Mouse (Mus musculus): ENCODE data around the gene Usp43. TPM values are rescaled to one million over a fixed set of nuclear protein-coding genes. Genes with fewer than 3 reads are reported as not detected.
A peak's percentile ranks its signal among the peaks of the same experiment; 100 is the strongest.

Gene Usp43
- polyA plus RNA-seq, 1 experiment, result 3.5 TPM

DNA sequence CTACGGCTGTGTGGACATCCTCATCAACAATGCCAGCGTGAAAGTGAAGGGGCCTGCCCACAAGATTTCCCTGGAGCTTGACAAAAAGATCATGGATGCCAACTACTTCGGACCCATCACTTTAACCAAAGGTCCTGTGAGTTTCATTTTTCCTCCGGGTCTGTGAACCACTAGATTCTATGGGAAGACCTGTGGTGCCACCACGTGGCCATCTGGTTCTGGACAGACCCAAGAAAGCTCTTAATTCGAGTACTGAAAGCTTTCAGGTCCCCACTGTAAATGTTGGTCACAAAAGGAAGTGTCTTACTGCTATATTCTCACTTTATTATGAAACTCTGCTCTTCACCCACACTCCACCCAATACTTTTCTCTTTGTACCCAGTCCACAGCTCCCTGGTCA is 110.4 kb downstream of the Usp43 start:
- TF ChIP-seq CEBPB (IDR thresholded peaks at IDR 0.05; ENCODE audit: insufficient read depth, poor library complexity, severe bottlenecking) (no peak), POLR2A (IDR thresholded peaks at IDR 0.05; ENCODE audit: insufficient read length, low read depth) (no peak), TCF12 (IDR thresholded peaks at IDR 0.05; ENCODE audit: insufficient read depth, poor library complexity, severe bottlenecking) (no peak), TCF3 (IDR thresholded peaks at IDR 0.05; ENCODE audit: insufficient read length, low read depth) (no peak), MAX (IDR thresholded peaks at IDR 0.05; ENCODE audit: low read depth) (no peak), SRF (IDR thresholded peaks at IDR 0.05; ENCODE audit: control insufficient read depth, insufficient read length, low read depth) (no peak), POLR2AphosphoS2 (IDR thresholded peaks at IDR 0.05; ENCODE audit: insufficient read length, low read depth) (no peak), MYOD1 (IDR thresholded peaks at IDR 0.05; ENCODE audit: control insufficient read depth in 1 of 3, insufficient read length in 2 of 3, low read depth in 2 of 3) (no peak), E2F4 (IDR thresholded peaks at IDR 0.05; ENCODE audit: insufficient read depth) (no peak), MYOG (IDR thresholded peaks at IDR 0.05; ENCODE audit: control insufficient read depth in 1 of 3, insufficient read depth in 1 of 3, insufficient read length in 2 of 3, low read depth in 2 of 3) (no peak), REST (IDR thresholded peaks at IDR 0.05; ENCODE audit: insufficient read depth, insufficient read length) (no peak), USF1 (IDR thresholded peaks at IDR 0.05; ENCODE audit: low read depth) (no peak)
- no peak overlapping the region for H3K4me2 ChIP-seq (ENCODE audit: low read depth)
- H3ac ChIP-seq (ENCODE audit: control insufficient read depth, insufficient read length), result no peak overlapping the region
- peaks cover 11% of the 10 kb centered on the region for H3K27me3 ChIP-seq (ENCODE audit: control insufficient read depth, insufficient read depth, insufficient read length)
- no peaks in the 10 kb centered on the region for H3K79me2 ChIP-seq (ENCODE audit: control insufficient read depth, insufficient read depth)
- H3K36me3 ChIP-seq (ENCODE audit: control insufficient read depth, insufficient read depth), result no peaks in the 10 kb centered on the region
- H3K4me3 ChIP-seq, result no peak overlapping the region

DNA sequence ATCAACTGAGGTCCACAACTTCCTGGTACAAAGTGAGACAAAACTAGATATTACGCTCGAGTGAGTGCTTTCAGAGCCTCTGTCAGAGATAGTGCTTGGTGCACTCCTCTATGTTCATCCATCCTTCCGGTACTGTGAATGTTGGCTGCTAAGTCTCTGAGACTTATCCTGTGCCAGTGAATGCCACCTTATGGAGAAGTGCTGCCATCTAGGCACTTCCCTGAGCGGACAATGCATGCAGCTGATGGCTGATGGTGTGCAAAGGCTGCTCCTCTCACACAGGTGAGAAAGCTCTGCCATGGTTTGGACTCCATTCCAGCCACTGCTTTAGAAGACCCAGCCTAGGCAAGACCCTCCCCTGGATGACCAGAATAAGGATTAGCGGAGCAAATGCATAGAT is 113.9 kb downstream of the Usp43 start:
- no peak overlapping the region for H3ac ChIP-seq (ENCODE audit: control insufficient read depth, insufficient read length)
- H3K4me3 ChIP-seq, result no peak overlapping the region
- H3K79me2 ChIP-seq (ENCODE audit: control insufficient read depth, insufficient read depth), result no peaks in the 10 kb centered on the region
- no peak overlapping the region for H3K4me2 ChIP-seq (ENCODE audit: low read depth)
- no peaks in the 10 kb centered on the region for H3K36me3 ChIP-seq (ENCODE audit: control insufficient read depth, insufficient read depth)
- peaks cover 12% of the 10 kb centered on the region for H3K27me3 ChIP-seq (ENCODE audit: control insufficient read depth, insufficient read depth, insufficient read length)
- TF ChIP-seq SRF (IDR thresholded peaks at IDR 0.05; ENCODE audit: control insufficient read depth, insufficient read length, low read depth) (no peak), CEBPB (IDR thresholded peaks at IDR 0.05; ENCODE audit: insufficient read depth, poor library complexity, severe bottlenecking) (no peak), REST (IDR thresholded peaks at IDR 0.05; ENCODE audit: insufficient read depth, insufficient read length) (no peak), MAX (IDR thresholded peaks at IDR 0.05; ENCODE audit: low read depth) (no peak), MYOD1 (IDR thresholded peaks at IDR 0.05; ENCODE audit: control insufficient read depth in 1 of 3, insufficient read length in 2 of 3, low read depth in 2 of 3) (no peak), MYOG (IDR thresholded peaks at IDR 0.05; ENCODE audit: control insufficient read depth in 1 of 3, insufficient read depth in 1 of 3, insufficient read length in 2 of 3, low read depth in 2 of 3) (no peak), POLR2AphosphoS2 (IDR thresholded peaks at IDR 0.05; ENCODE audit: insufficient read length, low read depth) (no peak), POLR2A (IDR thresholded peaks at IDR 0.05; ENCODE audit: insufficient read length, low read depth) (no peak), E2F4 (IDR thresholded peaks at IDR 0.05; ENCODE audit: insufficient read depth) (no peak), TCF12 (IDR thresholded peaks at IDR 0.05; ENCODE audit: insufficient read depth, poor library complexity, severe bottlenecking) (no peak), TCF3 (IDR thresholded peaks at IDR 0.05; ENCODE audit: insufficient read length, low read depth) (no peak)

DNA sequence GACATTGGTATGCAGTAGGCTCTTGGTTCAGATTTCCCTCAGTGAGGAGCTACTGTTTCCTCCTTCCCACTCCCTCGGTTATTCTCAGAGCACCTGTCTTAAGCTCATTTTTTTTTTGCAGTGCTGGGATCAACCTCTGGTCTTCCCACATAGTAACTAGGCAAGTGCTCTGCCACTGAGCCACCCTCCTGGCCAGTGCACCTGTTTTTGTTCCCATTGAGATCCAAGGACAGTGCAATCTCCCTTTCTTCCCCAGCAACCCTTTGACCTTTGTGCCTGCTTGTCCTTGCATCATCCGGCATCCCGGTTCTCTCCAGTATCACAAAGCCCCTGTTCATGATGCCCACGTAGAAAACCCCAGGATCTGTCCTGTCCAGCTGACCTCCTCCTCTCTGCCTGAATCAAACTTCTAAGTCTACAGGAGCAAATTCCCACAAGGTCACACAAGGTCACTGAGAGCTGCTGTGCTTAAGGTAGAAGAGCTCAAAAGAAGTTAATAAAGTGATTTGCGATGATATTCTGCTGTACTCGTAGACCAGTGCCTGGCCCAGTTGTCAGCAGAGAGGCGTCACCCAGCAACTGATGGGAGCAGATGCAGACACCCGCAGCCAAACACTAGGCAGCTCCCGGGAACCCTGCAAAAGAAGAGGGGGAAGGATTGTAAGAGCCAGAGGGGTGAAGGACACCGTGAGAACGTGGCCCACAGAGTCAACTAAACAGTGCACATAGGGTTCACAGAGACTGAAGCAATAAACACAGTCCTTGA is 114.9 kb downstream of the Usp43 start:
- Histone ChIP-seq H3ac (ENCODE audit: control insufficient read depth, insufficient read length) (no peak overlapping the region), H3K4me3 (no peak overlapping the region), H3K79me2 (ENCODE audit: control insufficient read depth, insufficient read depth) (no peaks in the 10 kb centered on the region), H3K4me2 (ENCODE audit: low read depth) (peak overlapping the region; percentile 10), H3K36me3 (ENCODE audit: control insufficient read depth, insufficient read depth) (no peaks in the 10 kb centered on the region), H3K27me3 (ENCODE audit: control insufficient read depth, insufficient read depth, insufficient read length) (peaks cover 20% of the 10 kb centered on the region)
- peak; percentile 25 to 86 (median 52) for TF ChIP-seq MYOD1 (IDR thresholded peaks at IDR 0.05; ENCODE audit: control insufficient read depth in 1 of 3, insufficient read length in 2 of 3, low read depth in 2 of 3)
- TF ChIP-seq TCF12 (IDR thresholded peaks at IDR 0.05; ENCODE audit: insufficient read depth, poor library complexity, severe bottlenecking), result peak; percentile 7
- peak in 1 of 3 experiments; percentile 58 for TF ChIP-seq MYOG (IDR thresholded peaks at IDR 0.05; ENCODE audit: control insufficient read depth in 1 of 3, insufficient read depth in 1 of 3, insufficient read length in 2 of 3, low read depth in 2 of 3)
- TF ChIP-seq SRF (IDR thresholded peaks at IDR 0.05; ENCODE audit: control insufficient read depth, insufficient read length, low read depth), result no peak
- TF ChIP-seq POLR2A (IDR thresholded peaks at IDR 0.05; ENCODE audit: insufficient read length, low read depth), result no peak

DNA sequence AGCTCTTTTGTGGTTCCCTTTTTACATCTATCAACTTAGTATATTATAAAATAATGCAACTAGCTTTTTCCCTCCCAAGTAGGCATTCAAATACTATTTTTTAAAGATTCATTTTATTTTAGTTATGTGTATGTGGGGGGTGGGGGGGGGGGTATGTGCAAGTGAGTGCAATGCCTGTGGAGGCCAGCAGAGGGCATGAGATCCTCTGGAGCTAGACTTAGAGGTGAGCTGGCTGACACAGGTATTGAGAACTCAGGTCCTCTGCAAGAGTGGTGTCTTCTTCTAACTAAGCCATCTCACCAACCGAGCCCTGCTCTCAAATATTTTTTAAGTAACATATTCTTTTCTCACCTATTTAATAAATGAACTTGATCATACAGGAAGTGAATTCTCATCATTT is 116.4 kb downstream of the Usp43 start:
- no peak for TF ChIP-seq MYOD1 (IDR thresholded peaks at IDR 0.05; ENCODE audit: control insufficient read depth in 1 of 3, insufficient read length in 2 of 3, low read depth in 2 of 3)
- TF ChIP-seq MYOG (IDR thresholded peaks at IDR 0.05; ENCODE audit: control insufficient read depth in 1 of 3, insufficient read depth in 1 of 3, insufficient read length in 2 of 3, low read depth in 2 of 3), result no peak
- no peak for TF ChIP-seq TCF12 (IDR thresholded peaks at IDR 0.05; ENCODE audit: insufficient read depth, poor library complexity, severe bottlenecking)
- no peak for TF ChIP-seq MAX (IDR thresholded peaks at IDR 0.05; ENCODE audit: low read depth)
- no peak for TF ChIP-seq TCF3 (IDR thresholded peaks at IDR 0.05; ENCODE audit: insufficient read length, low read depth)
- no peak for TF ChIP-seq CEBPB (IDR thresholded peaks at IDR 0.05; ENCODE audit: insufficient read depth, poor library complexity, severe bottlenecking)
- no peak for TF ChIP-seq POLR2AphosphoS2 (IDR thresholded peaks at IDR 0.05; ENCODE audit: insufficient read length, low read depth)
- no peak for TF ChIP-seq REST (IDR thresholded peaks at IDR 0.05; ENCODE audit: insufficient read depth, insufficient read length)

More for the DNA sequence above, 116.4 kb downstream of the Usp43 start:
- Histone ChIP-seq H3K4me3 (no peak overlapping the region), H3K36me3 (ENCODE audit: control insufficient read depth, insufficient read depth) (no peaks in the 10 kb centered on the region), H3K4me2 (ENCODE audit: low read depth) (no peak overlapping the region), H3K79me2 (ENCODE audit: control insufficient read depth, insufficient read depth) (no peaks in the 10 kb centered on the region), H3K27me3 (ENCODE audit: control insufficient read depth, insufficient read depth, insufficient read length) (peaks cover 22% of the 10 kb centered on the region), H3ac (ENCODE audit: control insufficient read depth, insufficient read length) (no peak overlapping the region)

Other genes with a start within 250 kb of the Usp43 start
- gene Rcvrn, start 226.8 kb downstream of the Usp43 start, polyA plus RNA-seq (2012; fragmentation: generic; extraction: Trizol), result not detected
- not detected for gene Glp2r, start 151.0 kb downstream of the Usp43 start, polyA plus RNA-seq (2012; fragmentation: generic; extraction: Trizol)
- gene Gsg1l2, start 147.5 kb downstream of the Usp43 start, polyA plus RNA-seq (2012; fragmentation: generic; extraction: Trizol), result not detected
- 112 TPM for gene Dhrs7c, start 124.0 kb downstream of the Usp43 start, polyA plus RNA-seq (2012; fragmentation: generic; extraction: Trizol)
- 35.5 TPM for gene Cfap52, start 43.5 kb upstream of the Usp43 start, polyA plus RNA-seq (2012; fragmentation: generic; extraction: Trizol)
- 32.5 TPM for gene Stx8, start 44.0 kb upstream of the Usp43 start, polyA plus RNA-seq (2012; fragmentation: generic; extraction: Trizol)